Mouse (Mus musculus) megakaryocyte, embryonic 14.5 days (primary cell): Measurements from ENCODE around the gene Mettl7a2.
"Not testable (repeated sequence)": the region's sequence is repeated elsewhere in the genome, so short reads cannot be mapped to it uniquely, and the experiment has no call there.

Experiments
- FLI1 ChIP-seq: IDR thresholded peaks from 2 replicates; pipeline ENCODE4 v1.6.1; 2012; ENCODE audit warnings: low read length, inconsistent platforms, mixed read lengths
- GATA1 ChIP-seq: IDR thresholded peaks from 3 replicates; pipeline ENCODE4 v1.6.1; 2012; ENCODE audit warnings: mixed read lengths, low read length, inconsistent platforms, borderline replicate concordance

GRCm38 (mm10) chr15:100329336-100329735, 23.7 kb upstream of the Mettl7a2 start:
- not testable (repeated sequence) for TF ChIP-seq GATA1, FLI1
